Mouse (Mus musculus) embryo, embryonic 9.5 days (tissue): ENCODE measurements at regions not wholly inside any gene's neighbourhood (a gene's known extent, or its start where the extent isn't known, plus 50 kb on each side); places are given as distances from the start of the nearest gene placed in this dataset.
A peak's percentile ranks its signal among the peaks of the same experiment; 100 is the strongest.

Source experiments
- DNase-seq: peaks from one replicate; pipeline ENCODE4 v3.0.0-alpha.2; 2017; ENCODE audit errors: extremely low spot score

- no peak for DNase-seq
Measured at GRCm38 (mm10) chr3:47668824-47669223, 1220.8 kb upstream of the Pabpc4l start.

GRCm38 (mm10) chr3:47662484-47662883 is 1214.5 kb upstream of the Pabpc4l start:
- DNase-seq: peak; percentile 2

GRCm38 (mm10) chr3:47660531-47660930 is 1212.5 kb upstream of the Pabpc4l start:
- DNase-seq: no peak
